Mouse (Mus musculus) forebrain, postnatal 0 days (tissue): Measurements from ENCODE around the gene Il6ra. TPM values are rescaled to one million over a fixed set of nuclear protein-coding genes. Genes with fewer than 3 reads are reported as not detected.

Experiments used
- ATAC-seq: fragments of 200-750 bp; cut with Nextera tagmentation; 2 replicates; pipeline ENCODE4 v1.8.0; 2017; ENCODE audit warnings: mild to moderate bottlenecking, moderate library complexity
- DNase-seq: peaks from one replicate; pipeline ENCODE4 v3.0.0-alpha.2; 2015
- H3K27ac ChIP-seq: fragments of 300-500 bp; sonication (generic); 2 replicates; pipeline ENCODE4 v1.5.1; 2014; ENCODE audit warnings: low read depth, mild to moderate bottlenecking, antibody characterized with exemption, low read length, moderate library complexity, mixed read lengths
- H3K27me3 ChIP-seq: fragments of 300-500 bp; sonication (generic); 2 replicates; pipeline ENCODE4 v1.6.1; 2014; ENCODE audit warnings: mild to moderate bottlenecking, low read length, mixed read lengths; ENCODE audit not compliant: insufficient read depth
- H3K36me3 ChIP-seq: fragments of 300-500 bp; sonication (generic); 2 replicates; pipeline ENCODE4 v1.6.1; 2014; ENCODE audit warnings: mild to moderate bottlenecking, moderate library complexity; ENCODE audit not compliant: insufficient read depth
- H3K4me1 ChIP-seq: fragments of 300-500 bp; sonication (generic); 2 replicates; pipeline ENCODE4 v1.6.1; 2014; ENCODE audit warnings: antibody characterized with exemption; ENCODE audit not compliant: insufficient read depth
- H3K4me2 ChIP-seq: fragments of 300-500 bp; sonication (generic); 2 replicates; pipeline ENCODE4 v1.6.1; 2014; ENCODE audit warnings: low read depth, mild to moderate bottlenecking, moderate library complexity
- H3K4me3 ChIP-seq: fragments of 300-500 bp; sonication (generic); 2 replicates; pipeline ENCODE4 v1.5.1; 2014; ENCODE audit warnings: low read depth, low read length, mixed read lengths
- H3K9ac ChIP-seq: fragments of 300-500 bp; sonication (generic); 2 replicates; pipeline ENCODE4 v1.6.1; 2014; ENCODE audit warnings: mild to moderate bottlenecking
- H3K9me3 ChIP-seq: fragments of 300-500 bp; sonication (generic); 2 replicates; pipeline ENCODE4 v1.6.1; 2016; ENCODE audit warnings: low read length
- CTCF ChIP-seq: sonication (generic); IDR thresholded peaks from 2 replicates; pipeline ENCODE4 v1.5.1; 2016; ENCODE audit warnings: antibody characterized with exemption, control low read depth, low read depth
- WGBS: fragments of 180-500 bp; shearing (Covaris S2); extraction: QIAGEN DNeasy Blood & Tissue Kit; methylation state at CpG from one replicate; pipeline ENCODE4 v1.1.7; 2014; 5-methylcytosine and 5-hydroxymethylcytosine counted together
- polyA plus RNA-seq: library from polyadenylated mRNA; unstranded; fragments of >200 nt; fragmentation: Nextera tagmentation; extraction: Ambion mirVana; gene quantifications from 2 replicates; pipeline ENCODE4 v1.2.1, GENCODE M21; 2015
- total RNA-seq: library from RNA; depleted of rRNA; stranded (reverse); fragments of >200 nt; gene quantifications from 2 replicates; pipeline ENCODE4 v1.2.3, GENCODE M21; 2014

The Il6ra gene
- total and polyA plus RNA-seq, 2 experiments from 2014 or later = 1.7 TPM

GRCm38 (mm10) chr3:89898011-89898410 is 15.0 kb downstream of the Il6ra start:
- Histone ChIP-seq H3K9me3 (no peaks in the 10 kb centered on the region), H3K4me3 (no peak overlapping the region), H3K4me2 (no peak overlapping the region), H3K27ac (no peak overlapping the region), H3K9ac (no peak overlapping the region), H3K4me1 (no peaks in the 10 kb centered on the region), H3K36me3 (no peaks in the 10 kb centered on the region), H3K27me3 (no peaks in the 10 kb centered on the region)
- DNase-seq (no peak), ATAC-seq (no peak)
- 86% methylated on average over 10 of the region's 10 CpGs for WGBS
- no peak for TF ChIP-seq CTCF

GRCm38 (mm10) chr3:89897204-89897796 is 15.7 kb downstream of the Il6ra start:
- ATAC-seq (no peak), DNase-seq (no peak)
- H3K9ac ChIP-seq = no peak overlapping the region
- no peaks in the 10 kb centered on the region for H3K27me3 ChIP-seq
- no peaks in the 10 kb centered on the region for H3K9me3 ChIP-seq
- no peak overlapping the region for H3K27ac ChIP-seq
- 79% methylated on average over 8 of the region's 8 CpGs for WGBS
- no peaks in the 10 kb centered on the region for H3K36me3 ChIP-seq
- TF ChIP-seq CTCF = no peak
- H3K4me1 ChIP-seq = no peaks in the 10 kb centered on the region
- H3K4me3 ChIP-seq = no peak overlapping the region
- H3K4me2 ChIP-seq = no peak overlapping the region

- H3K27me3 ChIP-seq = no peaks in the 10 kb centered on the region
- H3K36me3 ChIP-seq = no peaks in the 10 kb centered on the region
- no peak overlapping the region for H3K4me2 ChIP-seq
- ATAC-seq = no peak
- no peak for DNase-seq
- H3K9ac ChIP-seq = no peak overlapping the region
- 20% methylated on average over 5 of the region's 5 CpGs for WGBS
- H3K4me1 ChIP-seq = no peaks in the 10 kb centered on the region
- no peak overlapping the region for H3K27ac ChIP-seq
- H3K4me3 ChIP-seq = no peak overlapping the region
- no peak for TF ChIP-seq CTCF
- no peaks in the 10 kb centered on the region for H3K9me3 ChIP-seq
Observed at GRCm38 (mm10) chr3:89896571-89896970, 16.4 kb downstream of the Il6ra start.

- H3K4me3 ChIP-seq = no peak overlapping the region
- H3K36me3 ChIP-seq = no peaks in the 10 kb centered on the region
- no peak overlapping the region for H3K27ac ChIP-seq
- no peaks in the 10 kb centered on the region for H3K4me1 ChIP-seq
- no peaks in the 10 kb centered on the region for H3K27me3 ChIP-seq
- no peaks in the 10 kb centered on the region for H3K9me3 ChIP-seq
- H3K4me2 ChIP-seq = no peak overlapping the region
- WGBS = 86% methylated on average over 5 of the region's 5 CpGs
- TF ChIP-seq CTCF = no peak
- ATAC-seq (no peak), DNase-seq (no peak)
- H3K9ac ChIP-seq = no peak overlapping the region
Observed at GRCm38 (mm10) chr3:89892517-89893106, 20.4 kb downstream of the Il6ra start.

GRCm38 (mm10) chr3:89891696-89892095 is 21.3 kb downstream of the Il6ra start:
- Histone ChIP-seq H3K27ac (no peak overlapping the region), H3K4me3 (no peak overlapping the region), H3K4me2 (no peak overlapping the region), H3K27me3 (no peaks in the 10 kb centered on the region), H3K36me3 (no peaks in the 10 kb centered on the region), H3K9ac (no peak overlapping the region), H3K4me1 (no peaks in the 10 kb centered on the region), H3K9me3 (no peaks in the 10 kb centered on the region)
- ATAC-seq (no peak), DNase-seq (no peak)
- no peak for TF ChIP-seq CTCF

GRCm38 (mm10) chr3:89889841-89890430 is 23.1 kb downstream of the Il6ra start:
- Histone ChIP-seq H3K4me2 (no peak overlapping the region), H3K27me3 (no peaks in the 10 kb centered on the region), H3K9me3 (no peaks in the 10 kb centered on the region), H3K4me1 (no peaks in the 10 kb centered on the region), H3K9ac (no peak overlapping the region), H3K36me3 (no peaks in the 10 kb centered on the region), H3K4me3 (no peak overlapping the region), H3K27ac (no peak overlapping the region)
- no peak for TF ChIP-seq CTCF
- 80% methylated on average over 8 of the region's 8 CpGs for WGBS
- DNase-seq (no peak), ATAC-seq (no peak)

GRCm38 (mm10) chr3:89887582-89888230 is 25.3 kb downstream of the Il6ra start:
- ATAC-seq = no peak
- H3K36me3 ChIP-seq = no peaks in the 10 kb centered on the region
- H3K9ac ChIP-seq = no peak overlapping the region
- no peak overlapping the region for H3K27ac ChIP-seq
- H3K27me3 ChIP-seq = no peaks in the 10 kb centered on the region
- H3K9me3 ChIP-seq = no peaks in the 10 kb centered on the region
- no peak for DNase-seq
- no peak overlapping the region for H3K4me3 ChIP-seq
- TF ChIP-seq CTCF = no peak
- whole genome bisulfite sequencing = 93% methylated on average over 7 of the region's 7 CpGs
- H3K4me1 ChIP-seq = no peaks in the 10 kb centered on the region
- no peak overlapping the region for H3K4me2 ChIP-seq
